Mouse (Mus musculus): ENCODE data around the gene Clec11a. TPM values are rescaled to one million over a fixed set of nuclear protein-coding genes. Genes with fewer than 3 reads are reported as not detected.
"Not testable (repeated sequence)": the region's sequence is repeated elsewhere in the genome, so short reads cannot be mapped to it uniquely, and the experiment has no call there.

Clec11a gene
- total RNA-seq, 1 experiment from 2014 or later = 4.3 TPM

DNA sequence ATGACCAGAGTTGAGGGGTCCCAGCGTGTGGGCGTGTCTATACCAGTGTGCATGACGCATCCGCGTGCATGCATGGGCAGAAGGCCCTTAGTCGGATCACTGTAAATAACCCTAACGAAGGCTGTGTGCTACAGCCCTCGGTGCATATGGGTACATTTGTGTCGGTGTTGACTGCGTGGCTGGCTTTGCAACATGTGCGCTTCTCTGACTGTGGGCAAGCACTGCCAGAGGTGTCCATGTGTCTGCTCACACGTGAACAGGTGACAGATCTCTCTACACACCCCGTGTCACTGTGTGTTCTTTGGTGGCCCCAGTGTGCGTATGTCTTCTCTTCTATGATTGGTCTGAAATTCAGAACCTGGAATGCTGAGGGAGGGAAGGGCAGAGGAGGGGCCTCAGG, 27.4 kb upstream of the Clec11a start:
- ATAC-seq (ENCODE audit: extremely low read depth, insufficient number of reproducible peaks, low FRiP score, poor library complexity, severe bottlenecking) = no peak

- no peak for ATAC-seq (ENCODE audit: extremely low read depth, insufficient number of reproducible peaks, low FRiP score, poor library complexity, severe bottlenecking)
Observed at GRCm38 (mm10) chr7:44332336-44332735, 25.6 kb upstream of the Clec11a start.

DNA sequence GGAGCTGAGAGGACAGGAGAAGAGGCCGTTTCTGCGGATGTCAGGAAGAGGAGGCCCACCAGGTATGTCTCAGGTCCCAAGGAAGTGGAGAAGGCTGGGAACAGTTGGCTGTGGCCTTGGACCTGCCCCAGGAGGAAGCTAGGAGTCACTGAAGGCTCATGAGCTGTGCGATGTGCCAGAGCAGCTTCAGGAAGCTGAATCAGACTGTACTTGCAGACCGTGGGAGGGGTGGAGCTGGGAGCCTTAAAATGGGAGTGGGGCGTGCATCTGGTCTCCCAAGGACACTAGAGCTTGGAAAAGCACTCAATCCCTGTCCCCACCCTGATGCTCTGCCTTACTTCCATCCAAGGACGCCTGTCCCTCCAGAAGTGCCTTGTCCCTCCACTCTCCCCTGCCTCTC, 19.9 kb upstream of the Clec11a start:
- ATAC-seq (ENCODE audit: extremely low read depth, insufficient number of reproducible peaks, low FRiP score, poor library complexity, severe bottlenecking) = no peak

GRCm38 (mm10) chr7:44322290-44322689, 15.6 kb upstream of the Clec11a start:
- no peak for ATAC-seq (ENCODE audit: extremely low read depth, insufficient number of reproducible peaks, low FRiP score, poor library complexity, severe bottlenecking)

- ATAC-seq (ENCODE audit: extremely low read depth, insufficient number of reproducible peaks, low FRiP score, poor library complexity, severe bottlenecking) = no peak
Observed at GRCm38 (mm10) chr7:44320886-44321285, 14.2 kb upstream of the Clec11a start.

DNA sequence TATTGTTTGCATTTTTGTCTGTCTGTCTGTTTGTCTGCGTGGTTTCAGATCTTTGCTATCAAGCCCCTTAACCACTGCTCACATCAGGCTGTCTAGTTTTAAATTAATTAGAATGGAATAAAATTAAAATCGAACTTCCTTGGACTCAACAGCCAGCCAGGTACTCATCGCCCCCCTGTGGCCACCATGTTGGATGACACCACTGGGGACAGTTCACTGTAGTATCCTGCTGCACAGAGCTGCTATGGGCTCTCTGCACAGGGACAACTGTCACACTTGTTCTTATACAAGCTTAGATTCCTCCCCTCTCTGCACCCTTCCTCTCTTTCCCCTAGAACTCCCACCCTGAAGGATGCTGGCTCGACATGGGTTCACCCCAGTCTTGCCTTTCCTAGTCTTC, 11.2 kb upstream of the Clec11a start:
- 0 out of 2 replicates have a peak, but pooled peaks have one; percentile 34 for ATAC-seq (ENCODE audit: extremely low read depth, insufficient number of reproducible peaks, low FRiP score, poor library complexity, severe bottlenecking)

GRCm38 (mm10) chr7:44312484-44312883, 5.8 kb upstream of the Clec11a start:
- ATAC-seq (ENCODE audit: extremely low read depth, insufficient number of reproducible peaks, low FRiP score, poor library complexity, severe bottlenecking) = no peak

DNA sequence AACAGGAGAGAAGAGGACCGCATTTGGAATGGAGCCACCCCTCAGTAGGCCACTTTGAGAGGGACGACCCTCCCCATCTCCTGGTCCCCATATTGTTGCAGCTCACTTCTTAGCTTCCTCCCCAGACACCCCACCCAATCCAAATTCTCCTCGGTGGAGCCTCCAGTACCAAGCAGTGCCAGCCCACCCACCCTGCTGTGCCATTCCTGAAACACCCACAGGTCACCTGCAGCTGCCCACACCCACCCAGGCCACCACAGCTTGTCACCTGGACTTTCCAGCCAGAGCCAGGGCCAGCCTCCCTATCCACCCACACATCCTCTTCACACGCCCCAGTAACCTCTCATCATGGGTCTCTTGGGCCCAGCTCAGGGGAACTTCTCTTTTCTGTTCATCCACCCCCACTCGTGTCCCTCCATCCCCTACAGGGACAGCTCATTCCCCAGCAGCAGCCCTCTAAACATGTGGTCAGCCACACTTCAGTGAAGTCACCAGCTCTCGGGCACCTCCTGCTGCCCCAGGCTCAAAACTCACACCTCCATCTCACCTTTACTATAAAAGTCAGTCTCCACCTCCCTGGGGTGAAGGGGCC, 5.1 kb upstream of the Clec11a start:
- peak; percentile 85 for ATAC-seq (ENCODE audit: extremely low read depth, insufficient number of reproducible peaks, low FRiP score, poor library complexity, severe bottlenecking)

DNA sequence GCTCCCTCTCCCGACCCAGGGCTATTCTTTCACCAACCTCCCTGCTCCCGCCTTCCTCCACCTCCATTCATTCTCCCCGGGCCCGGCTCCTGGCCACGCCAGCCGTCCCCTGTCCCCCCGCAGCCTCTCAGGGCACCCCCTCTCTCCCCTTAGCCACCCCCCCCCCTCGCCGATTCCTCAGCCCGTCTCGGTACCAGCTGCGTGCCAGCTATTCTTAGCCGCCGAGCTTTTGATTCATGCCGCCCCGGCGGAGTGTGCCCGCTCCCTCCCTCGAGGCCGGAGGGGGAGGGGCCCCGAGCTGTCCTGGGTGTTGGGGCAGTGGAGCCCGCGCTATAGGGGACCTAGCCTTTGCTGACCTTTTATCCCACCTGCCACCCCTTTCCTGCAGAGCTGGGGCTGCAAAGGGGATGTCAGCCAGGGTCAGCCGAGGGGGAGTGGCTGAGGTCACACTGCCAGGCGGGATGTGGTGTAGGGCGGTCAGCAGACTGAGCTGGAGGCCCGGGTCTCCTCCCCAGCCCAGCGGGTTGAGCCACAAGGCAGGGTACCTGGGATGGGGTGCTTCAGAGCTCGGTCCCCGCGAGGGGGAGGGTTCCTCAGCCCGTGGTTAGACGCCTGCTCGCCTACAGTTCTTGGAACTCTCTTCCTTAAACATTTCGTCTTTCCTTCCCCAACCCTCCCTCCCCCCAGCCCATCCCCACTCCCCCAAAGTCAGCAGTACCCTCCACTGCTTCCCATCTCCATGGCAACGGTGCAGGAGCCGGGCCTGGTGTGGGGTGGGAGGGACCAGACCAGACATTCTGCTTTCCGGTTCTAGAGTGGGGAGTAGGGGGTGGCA, 4.4 kb upstream of the Clec11a start:
- ATAC-seq (ENCODE audit: extremely low read depth, insufficient number of reproducible peaks, low FRiP score, poor library complexity, severe bottlenecking) = no peak

- ATAC-seq (ENCODE audit: extremely low read depth, insufficient number of reproducible peaks, low FRiP score, poor library complexity, severe bottlenecking) = no peak
Observed at GRCm38 (mm10) chr7:44310285-44310877, 3.7 kb upstream of the Clec11a start.

GRCm38 (mm10) chr7:44309475-44310284, 3.0 kb upstream of the Clec11a start, which contains the start of gene Shank1:
Gene Shank1 (plus strand): TSS chr7:44310253.
- no peak for ATAC-seq (ENCODE audit: extremely low read depth, insufficient number of reproducible peaks, low FRiP score, poor library complexity, severe bottlenecking)

DNA sequence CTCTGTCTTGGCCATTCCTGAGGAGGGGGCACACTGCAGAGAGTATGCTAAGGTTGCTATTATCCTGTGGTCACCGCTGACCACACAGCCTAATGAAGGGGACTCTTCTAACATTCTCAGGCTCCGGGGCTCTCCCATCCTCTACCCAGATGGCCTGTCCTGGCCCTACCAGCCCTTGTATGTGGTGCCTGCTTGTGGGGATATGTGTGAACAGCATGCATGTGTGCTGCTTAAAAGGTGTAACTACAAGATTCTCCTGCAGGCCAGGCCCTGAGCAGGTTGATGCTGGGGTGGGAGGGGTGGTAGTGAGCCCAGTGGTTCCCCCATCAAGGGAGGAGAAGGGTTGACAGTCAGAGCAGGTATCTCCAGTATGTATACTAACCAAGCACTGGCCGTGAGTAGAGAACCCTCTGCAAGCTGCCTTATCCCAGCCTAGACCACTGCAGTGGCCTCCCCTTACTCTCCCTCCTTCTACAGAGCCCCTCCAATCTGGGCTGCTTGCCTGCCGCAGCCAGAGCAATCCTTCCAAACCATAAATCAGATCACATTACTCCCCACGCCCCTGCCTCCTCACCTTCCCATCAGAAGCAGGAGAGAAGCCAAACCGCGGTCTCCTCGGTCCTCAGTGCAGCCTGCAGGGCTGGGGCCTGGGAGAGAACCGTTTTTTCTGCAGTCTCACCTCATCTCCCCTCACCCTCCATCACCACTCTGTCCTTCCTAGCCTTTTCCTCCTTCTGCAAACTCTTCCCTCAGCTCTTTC, 739 bp upstream of the Clec11a start:
- ATAC-seq (ENCODE audit: extremely low read depth, insufficient number of reproducible peaks, low FRiP score, poor library complexity, severe bottlenecking) = no peak

GRCm38 (mm10) chr7:44305686-44306085, 1.0 kb downstream of the Clec11a start:
- ATAC-seq (ENCODE audit: extremely low read depth, insufficient number of reproducible peaks, low FRiP score, poor library complexity, severe bottlenecking) = no peak

DNA sequence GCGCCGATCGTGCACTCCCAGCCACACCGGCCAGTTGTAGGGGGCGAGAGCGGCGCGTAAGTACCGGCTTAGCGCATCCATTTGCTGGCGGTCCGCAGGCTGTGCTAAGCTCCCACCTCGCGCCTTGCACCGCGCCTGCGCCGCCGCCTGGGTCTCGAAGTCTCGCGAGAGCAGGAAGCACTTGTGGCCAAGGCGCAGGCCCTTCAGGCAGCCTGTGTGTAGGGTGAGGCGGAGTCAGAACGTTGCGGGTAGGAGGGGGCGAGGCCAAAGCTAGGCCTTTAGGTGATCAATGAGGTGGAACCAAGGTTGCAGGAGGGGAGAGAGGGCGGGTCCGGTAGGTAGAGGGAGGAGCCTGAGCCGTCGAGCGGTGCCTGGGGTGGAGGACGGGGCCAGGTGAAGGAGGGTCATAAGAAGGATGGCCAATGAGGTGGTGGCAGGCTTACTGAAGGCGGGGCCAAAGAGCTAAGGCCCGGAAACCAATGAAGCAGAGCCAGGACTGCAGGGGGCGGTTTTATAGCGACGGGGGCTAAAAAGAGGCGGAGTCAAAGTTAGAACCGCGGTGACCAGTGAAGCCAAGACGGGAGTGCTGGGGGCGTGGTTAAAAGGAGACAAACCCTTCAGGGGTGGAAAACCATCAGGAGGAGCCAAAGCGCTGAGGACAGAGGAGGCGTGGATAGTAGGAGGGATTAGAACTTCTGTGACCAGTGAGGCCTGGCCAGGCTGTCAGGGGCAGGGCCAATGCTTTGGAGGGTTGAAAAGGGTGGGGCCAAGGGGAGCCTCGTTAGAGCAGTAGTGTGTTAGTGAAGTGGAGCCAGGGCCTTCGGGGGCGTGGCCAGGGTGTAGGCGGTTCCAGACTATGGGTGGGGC, 1.7 kb downstream of the Clec11a start:
- ATAC-seq (ENCODE audit: extremely low read depth, insufficient number of reproducible peaks, low FRiP score, poor library complexity, severe bottlenecking) = peak; percentile 84

- ATAC-seq (ENCODE audit: extremely low read depth, insufficient number of reproducible peaks, low FRiP score, poor library complexity, severe bottlenecking) = no peak
Observed at GRCm38 (mm10) chr7:44304463-44304774, 2.3 kb downstream of the Clec11a start.

GRCm38 (mm10) chr7:44303346-44304340, 3.1 kb downstream of the Clec11a start:
- no peak for ATAC-seq (ENCODE audit: extremely low read depth, insufficient number of reproducible peaks, low FRiP score, poor library complexity, severe bottlenecking)

DNA sequence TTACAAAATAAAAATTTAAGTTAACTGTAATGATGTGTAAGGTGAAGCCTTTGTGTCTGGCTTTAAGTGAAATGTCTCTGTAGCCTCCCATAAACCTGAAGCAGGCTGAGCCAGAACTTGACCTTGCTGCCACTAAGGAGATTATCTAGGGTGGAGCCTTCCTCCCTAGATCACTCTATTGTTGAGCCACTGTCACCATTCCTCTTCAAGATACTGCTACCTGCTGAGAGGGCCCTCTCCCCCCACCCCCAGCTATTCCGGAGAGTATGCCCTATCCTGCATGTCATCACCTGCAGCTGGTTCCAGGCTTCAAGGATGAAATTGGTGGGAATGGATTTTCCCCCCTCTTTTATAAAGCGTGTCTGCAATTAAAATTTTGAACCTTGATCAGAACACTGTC, 9.2 kb downstream of the Clec11a start:
- ATAC-seq (ENCODE audit: extremely low read depth, insufficient number of reproducible peaks, low FRiP score, poor library complexity, severe bottlenecking) = not testable (repeated sequence)

Measured in neutrophil, adult 5-6 weeks (primary cell).